Mouse (Mus musculus): ENCODE measurements around the gene Clca2.
"Not testable (repeated sequence)": the region's sequence is repeated elsewhere in the genome, so short reads cannot be mapped to it uniquely, and the experiment has no call there.

The Clca2 gene

GRCm38 (mm10) chr3:145086180-145086579 lies 13.1 kb downstream of the Clca2 start:
- DNase-seq (ENCODE audit: low spot score in 2 of 2): no peak

DNA sequence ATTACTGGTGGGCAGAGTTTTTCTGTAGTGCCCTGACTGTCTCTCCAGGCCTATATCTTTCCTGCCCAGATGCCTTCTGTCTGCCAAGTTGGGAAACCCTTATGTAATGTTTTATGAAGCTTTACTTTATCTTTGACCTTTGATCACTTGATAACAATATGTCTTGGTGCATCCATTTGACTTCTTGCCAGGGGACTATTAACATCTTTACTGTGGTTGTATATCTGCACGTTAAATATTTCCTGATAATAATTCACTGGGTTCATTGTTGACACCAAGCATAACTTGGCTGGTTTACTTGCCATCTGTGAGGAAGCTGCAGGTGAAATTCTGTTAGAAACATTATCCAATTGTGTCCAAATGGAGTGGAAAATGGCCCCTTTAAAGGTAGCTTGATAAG lies 16.2 kb downstream of the Clca2 start:
- no peak for DNase-seq (ENCODE audit: low spot score in 2 of 2)

- no peak for DNase-seq (ENCODE audit: low spot score in 2 of 2)
Measured at GRCm38 (mm10) chr3:145080904-145081303, 18.3 kb downstream of the Clca2 start.

GRCm38 (mm10) chr3:145078405-145078804 lies 20.8 kb downstream of the Clca2 start:
- no peak for DNase-seq (ENCODE audit: low spot score in 2 of 2)

DNA sequence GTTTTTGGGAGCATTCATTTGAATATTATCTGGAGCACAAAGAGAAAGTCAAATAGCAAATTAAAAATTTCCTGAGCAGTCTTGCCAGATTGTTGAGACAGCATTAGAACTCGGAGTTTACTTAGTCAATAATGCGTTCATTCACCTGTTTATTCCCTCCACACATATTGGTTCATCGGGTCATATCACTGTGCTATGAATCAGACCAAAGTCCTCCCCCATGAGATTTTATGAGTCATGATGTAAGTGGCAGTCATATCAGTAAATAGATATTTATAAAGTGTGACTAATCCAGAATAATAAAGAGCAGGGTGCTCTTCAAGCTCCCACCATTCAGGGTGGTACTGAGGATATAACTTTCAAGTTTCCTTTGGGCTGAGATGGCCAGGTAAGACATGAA lies 26.9 kb downstream of the Clca2 start:
- no peak for DNase-seq (ENCODE audit: low spot score in 2 of 2)

- no peak for DNase-seq (ENCODE audit: low spot score in 2 of 2)
Measured at GRCm38 (mm10) chr3:145068964-145069363, 30.3 kb downstream of the Clca2 start.

DNA sequence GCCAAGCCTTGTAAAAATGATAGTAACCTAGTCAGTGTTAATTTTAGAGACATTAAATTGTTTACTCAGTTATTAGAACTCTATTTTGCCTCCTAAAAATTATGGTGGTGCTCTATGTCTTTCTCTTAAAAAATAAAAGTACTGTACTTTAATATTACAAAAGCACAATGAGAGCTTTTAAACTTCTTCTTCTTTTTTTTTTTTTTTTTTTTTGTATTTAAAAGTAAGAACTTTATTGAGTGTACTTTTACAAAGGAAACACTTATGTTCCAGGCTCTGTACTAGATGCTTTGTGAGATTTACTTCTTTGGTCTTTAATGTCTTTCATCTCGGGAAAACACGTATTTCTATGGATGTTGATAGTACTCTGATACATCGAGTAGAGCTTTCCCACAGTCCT lies 44.1 kb downstream of the Clca2 start:
- DNase-seq (ENCODE audit: low spot score in 2 of 2): not testable (repeated sequence)

DNA sequence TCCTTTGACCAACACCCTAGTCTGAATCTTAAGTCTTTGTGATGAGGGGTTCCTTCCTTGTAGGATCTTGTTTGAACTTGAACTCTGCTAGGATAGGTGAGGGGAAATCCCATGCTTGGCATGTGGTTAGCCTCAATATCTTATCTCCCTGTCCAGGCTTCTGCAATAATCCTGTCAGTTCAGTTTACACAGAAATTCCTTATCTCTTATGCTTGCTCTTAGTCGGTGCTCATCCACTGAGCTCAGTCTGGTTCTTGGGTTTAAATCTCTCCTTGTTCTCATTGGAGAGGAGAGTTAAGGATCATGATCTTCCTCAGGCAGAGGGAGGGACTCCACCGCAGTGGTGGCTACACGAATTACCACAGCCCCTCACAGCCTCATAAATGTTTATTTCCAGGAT lies 49.4 kb downstream of the Clca2 start:
- DNase-seq (ENCODE audit: low spot score in 2 of 2): no peak

GRCm38 (mm10) chr3:145038813-145039212 lies 60.4 kb downstream of the Clca2 start:
- DNase-seq (ENCODE audit: low spot score in 2 of 2): no peak

- no peak for DNase-seq (ENCODE audit: low spot score in 2 of 2)
Measured at GRCm38 (mm10) chr3:145032676-145033075, 66.6 kb downstream of the Clca2 start, which contains the start of gene Clca1. Gene Clca1 (minus strand): TSS chr3:145032776.

GRCm38 (mm10) chr3:145028036-145028435 lies 71.2 kb downstream of the Clca2 start:
- DNase-seq (ENCODE audit: low spot score in 2 of 2): no peak

DNA sequence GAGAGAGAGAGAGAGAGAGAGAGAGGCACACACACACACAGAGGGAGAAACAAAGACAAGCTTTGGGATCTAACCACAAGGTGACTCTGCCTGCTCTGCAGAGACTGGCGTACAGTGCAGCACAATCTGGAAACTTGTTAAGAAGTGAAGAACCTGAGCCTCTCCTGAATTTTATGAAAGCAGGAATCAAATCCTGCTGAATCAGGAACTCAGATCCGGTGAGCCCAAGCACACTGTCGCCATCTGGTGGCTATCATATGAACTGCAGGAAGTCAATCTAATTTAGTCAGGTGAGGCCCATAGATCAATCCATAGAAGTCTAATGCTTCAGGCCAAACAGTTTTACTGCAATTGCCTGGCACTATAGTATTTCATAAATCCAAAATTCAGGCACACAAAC lies 72.5 kb downstream of the Clca2 start:
- peak; percentile 31 to 51 for DNase-seq (ENCODE audit: low spot score in 2 of 2)

Measured in urinary bladder, postnatal 36 days (tissue).